Mouse (Mus musculus) forebrain, embryonic 11.5 days (tissue): ENCODE results near the gene Cox6a2. TPM values are rescaled to one million over a fixed set of nuclear protein-coding genes. Genes with fewer than 3 reads are reported as not detected.

Source experiments
- ATAC-seq: fragments of 200-750 bp; cut with Nextera tagmentation; replicated peaks from 2 replicates; pipeline ENCODE4 v1.8.0; 2017; ENCODE audit warnings: moderate TSS enrichment; ENCODE audit not compliant: low FRiP score
- DNase-seq: peaks from one replicate; pipeline ENCODE4 v3.0.0-alpha.2; 2017; ENCODE audit warnings: low spot score
- H3K27ac ChIP-seq: fragments of 300-500 bp; sonication (generic); 2 replicates; pipeline ENCODE4 v1.5.1; 2014; ENCODE audit warnings: low read depth, low read length
- H3K27me3 ChIP-seq: fragments of 300-500 bp; sonication (generic); 2 replicates; pipeline ENCODE4 v1.6.1; 2014; ENCODE audit warnings: mild to moderate bottlenecking, low read length, mixed read lengths; ENCODE audit not compliant: control insufficient read depth, insufficient read depth
- H3K36me3 ChIP-seq: fragments of 300-500 bp; sonication (generic); 2 replicates; pipeline ENCODE4 v1.6.1; 2014; ENCODE audit warnings: mild to moderate bottlenecking, low read length, moderate library complexity, mixed read lengths; ENCODE audit not compliant: control insufficient read depth, insufficient read depth
- H3K4me1 ChIP-seq: fragments of 300-500 bp; sonication (generic); replicated peaks from 2 replicates; pipeline ENCODE4 v1.6.1; 2014; ENCODE audit warnings: low read length, mixed read lengths; ENCODE audit not compliant: control insufficient read depth, insufficient read depth
- H3K4me2 ChIP-seq: fragments of 300-500 bp; sonication (generic); 2 replicates; pipeline ENCODE4 v1.6.1; 2014; ENCODE audit warnings: low read depth, mild to moderate bottlenecking, low read length, moderate library complexity, mixed read lengths; ENCODE audit not compliant: severe bottlenecking
- H3K4me3 ChIP-seq: fragments of 300-500 bp; sonication (generic); 2 replicates; pipeline ENCODE4 v1.5.1; 2014; ENCODE audit warnings: low read depth, low read length
- H3K9ac ChIP-seq: fragments of 300-500 bp; sonication (generic); 2 replicates; pipeline ENCODE4 v1.6.1; 2014; ENCODE audit warnings: low read length
- H3K9me3 ChIP-seq: fragments of 300-500 bp; sonication (generic); 2 replicates; pipeline ENCODE4 v1.6.1; 2016; ENCODE audit warnings: low read length, mixed read lengths; ENCODE audit not compliant: control insufficient read depth
- WGBS: fragments of 180-500 bp; shearing (Covaris S2); extraction: QIAGEN DNeasy Blood & Tissue Kit; methylation state at CpG from one replicate; pipeline ENCODE4 v1.1.7; 2014; 5-methylcytosine and 5-hydroxymethylcytosine counted together
- polyA plus RNA-seq: library from polyadenylated mRNA; unstranded; fragments of >200 nt; fragmentation: Nextera tagmentation; extraction: Ambion mirVana; gene quantifications from 2 replicates; pipeline ENCODE4 v1.2.1, GENCODE M21; 2014

Cox6a2 gene
- not detected in 2 replicates for polyA plus RNA-seq

GRCm38 (mm10) chr7:128206152-128206551 is at the start of gene Cox6a2:
TSS of gene Cox6a2 (minus strand) at chr7:128206387.
- ATAC-seq (no peak), DNase-seq (no peak)
- Histone ChIP-seq H3K4me3 (no peak within 1 kb of the TSS), H3K27me3 (no peaks in the 10 kb centered on the region), H3K9me3 (no peaks in the 10 kb centered on the region), H3K9ac (no peak within 1 kb of the TSS), H3K27ac (no peak within 1 kb of the TSS), H3K4me2 (no peak within 1 kb of the TSS), H3K4me1 (no peaks in the 10 kb centered on the region), H3K36me3 (no peaks in the 10 kb centered on the region)
- WGBS = 79% methylated on average over 6 of the region's 6 CpGs

GRCm38 (mm10) chr7:128255757-128256156 is 49.6 kb upstream of the Cox6a2 start:
- WGBS = 91% methylated on average over 5 of the region's 5 CpGs
- no peak for DNase-seq
- Histone ChIP-seq H3K4me1 (peaks cover 3% of the 10 kb centered on the region; the same call in 1 of the 2 replicates), H3K9ac (no peak overlapping the region), H3K4me3 (no peak overlapping the region), H3K4me2 (no peak overlapping the region), H3K27ac (no peak overlapping the region), H3K27me3 (peaks cover 6% of the 10 kb centered on the region), H3K9me3 (no peaks in the 10 kb centered on the region), H3K36me3 (no peaks in the 10 kb centered on the region)
- no peak for ATAC-seq

DNA sequence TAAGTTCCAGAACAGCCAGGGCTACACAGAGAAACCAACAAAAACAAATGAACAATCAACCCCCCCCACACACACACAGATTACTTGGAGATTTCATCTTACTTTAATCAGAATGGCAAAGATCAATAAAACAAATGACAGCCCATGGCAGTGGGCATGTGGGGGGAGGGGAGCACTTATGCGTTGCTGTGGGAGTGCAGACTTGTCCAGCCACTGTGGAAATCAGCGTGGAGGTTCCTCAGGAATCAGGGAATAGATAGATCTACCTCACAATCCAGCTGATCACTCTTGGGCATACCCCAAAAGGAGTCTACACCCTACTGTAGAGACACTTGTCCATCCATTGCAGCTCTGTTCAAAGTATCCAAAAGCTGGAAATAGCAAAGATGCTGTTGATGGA is 48.8 kb upstream of the Cox6a2 start:
- DNase-seq (peak; percentile 26), ATAC-seq (no peak)
- Histone ChIP-seq H3K4me3 (no peak overlapping the region), H3K9me3 (no peaks in the 10 kb centered on the region), H3K4me2 (no peak overlapping the region), H3K4me1 (peaks cover 3% of the 10 kb centered on the region; the same call in 1 of the 2 replicates), H3K36me3 (no peaks in the 10 kb centered on the region), H3K27ac (no peak overlapping the region), H3K9ac (no peak overlapping the region), H3K27me3 (peaks cover 6% of the 10 kb centered on the region)
- WGBS = 66% methylated on average over 2 of the region's 2 CpGs

GRCm38 (mm10) chr7:128252609-128253008 is 46.4 kb upstream of the Cox6a2 start:
- peak overlapping the region; percentile 65 for H3K4me2 ChIP-seq
- H3K27ac ChIP-seq = no peak overlapping the region
- peak; percentile 77 for DNase-seq
- ATAC-seq = peak; percentile 66
- peaks cover 6% of the 10 kb centered on the region for H3K27me3 ChIP-seq
- peaks cover 3% of the 10 kb centered on the region; the same call in 1 of the 2 replicates for H3K4me1 ChIP-seq
- no peaks in the 10 kb centered on the region for H3K36me3 ChIP-seq
- peak overlapping the region; percentile 31 for H3K4me3 ChIP-seq
- 13% methylated on average over 24 of the region's 24 CpGs for WGBS
- peak overlapping the region; percentile 66 for H3K9ac ChIP-seq
- H3K9me3 ChIP-seq = no peaks in the 10 kb centered on the region

- ATAC-seq (no peak), DNase-seq (peak; percentile 51)
- no peaks in the 10 kb centered on the region for H3K9me3 ChIP-seq
- H3K4me1 ChIP-seq = peaks cover 5% of the 10 kb centered on the region
- no peak overlapping the region for H3K27ac ChIP-seq
- H3K27me3 ChIP-seq = peaks cover 6% of the 10 kb centered on the region
- no peaks in the 10 kb centered on the region for H3K36me3 ChIP-seq
- H3K4me3 ChIP-seq = peak overlapping the region; percentile 31
- 52% methylated on average over 12 of the region's 12 CpGs for WGBS
- peak overlapping the region; percentile 23 for H3K9ac ChIP-seq
- peak overlapping the region; percentile 65 for H3K4me2 ChIP-seq
These were observed 45.8 kb upstream of the Cox6a2 start for GRCm38 (mm10) chr7:128251946-128252345.

DNA sequence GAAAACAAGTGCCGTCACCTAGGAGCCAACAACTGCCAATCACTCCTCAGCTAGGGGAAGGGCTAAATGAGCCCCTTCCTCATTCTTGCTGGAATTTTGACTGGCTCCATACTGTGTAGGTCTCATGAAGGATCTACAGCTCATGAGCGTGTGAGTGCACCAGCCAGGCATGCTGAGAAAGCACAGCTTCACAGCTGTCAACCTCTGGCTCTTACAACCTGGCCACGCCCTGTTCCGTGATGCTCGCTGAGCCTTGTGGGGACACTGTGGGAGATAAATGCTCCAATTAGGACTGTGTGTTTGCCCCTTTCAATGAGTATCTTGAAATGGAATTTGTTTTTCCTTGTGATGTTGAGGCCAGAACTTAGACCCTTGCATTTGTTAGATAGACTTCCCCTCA is 43.8 kb upstream of the Cox6a2 start:
- Histone ChIP-seq H3K27ac (no peak overlapping the region), H3K4me3 (no peak overlapping the region), H3K27me3 (peaks cover 6% of the 10 kb centered on the region), H3K4me1 (peaks cover 5% of the 10 kb centered on the region), H3K4me2 (no peak overlapping the region; the same call in 1 of the 2 replicates), H3K9me3 (no peaks in the 10 kb centered on the region), H3K9ac (no peak overlapping the region), H3K36me3 (no peaks in the 10 kb centered on the region)
- WGBS = 81% methylated on average over 5 of the region's 5 CpGs
- ATAC-seq = no peak
- DNase-seq = no peak

GRCm38 (mm10) chr7:128248081-128249042 is 42.2 kb upstream of the Cox6a2 start:
- H3K27ac ChIP-seq = no peak overlapping the region
- 87% methylated on average over 10 of the region's 10 CpGs for WGBS
- peaks cover 6% of the 10 kb centered on the region for H3K27me3 ChIP-seq
- H3K4me2 ChIP-seq = no peak overlapping the region
- H3K9ac ChIP-seq = no peak overlapping the region
- DNase-seq (no peak), ATAC-seq (no peak)
- H3K36me3 ChIP-seq = peaks cover 3% of the 10 kb centered on the region; the same call in 1 of the 2 replicates
- no peaks in the 10 kb centered on the region for H3K9me3 ChIP-seq
- peaks cover 5% of the 10 kb centered on the region for H3K4me1 ChIP-seq
- no peak overlapping the region for H3K4me3 ChIP-seq

GRCm38 (mm10) chr7:128247443-128247842 is 41.3 kb upstream of the Cox6a2 start:
- no peak overlapping the region for H3K27ac ChIP-seq
- H3K4me2 ChIP-seq = peak overlapping the region; percentile 59
- peaks cover 5% of the 10 kb centered on the region for H3K4me1 ChIP-seq
- H3K9me3 ChIP-seq = no peaks in the 10 kb centered on the region
- H3K36me3 ChIP-seq = peaks cover 3% of the 10 kb centered on the region; the same call in 1 of the 2 replicates
- peak overlapping the region; percentile 35 for H3K4me3 ChIP-seq
- H3K27me3 ChIP-seq = peaks cover 6% of the 10 kb centered on the region
- DNase-seq = peak; percentile 89
- peak overlapping the region; percentile 60 for H3K9ac ChIP-seq
- ATAC-seq = peak; percentile 73
- 2% methylated on average over 13 of the region's 13 CpGs for WGBS
